Mouse (Mus musculus): ENCODE measurements at regions not wholly inside any gene's neighbourhood (a gene's known extent, or its start where the extent isn't known, plus 50 kb on each side); places are given as distances from the start of the nearest gene placed in this dataset.

GRCm38 (mm10) chr3:65891594-65891993, 66.5 kb downstream of the Ccnl1 start:
- DNase-seq, result no peak

- no peak for DNase-seq
These were observed 66.9 kb downstream of the Ccnl1 start for GRCm38 (mm10) chr3:65891139-65891538.

DNA sequence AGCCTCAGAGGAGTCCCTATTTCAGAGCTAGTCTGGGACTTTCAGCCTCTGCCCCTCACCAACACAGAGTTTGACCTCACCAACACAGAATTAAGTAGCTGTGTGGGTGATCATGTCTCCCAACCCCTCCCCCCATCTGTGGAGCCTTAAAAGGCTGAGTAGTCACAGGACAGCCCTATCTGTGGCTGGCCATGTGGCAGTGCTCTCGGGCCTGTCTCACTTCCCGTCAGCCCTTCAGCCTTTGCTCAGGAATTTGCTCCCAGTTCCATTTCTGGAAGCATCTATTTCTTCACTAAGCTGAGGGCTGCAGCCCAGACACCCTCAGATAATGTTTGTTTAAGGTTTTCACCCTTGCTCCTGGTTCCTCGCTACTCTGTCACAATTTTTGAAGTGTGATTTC, 69.1 kb downstream of the Ccnl1 start:
- DNase-seq, result peak; percentile 43

DNA sequence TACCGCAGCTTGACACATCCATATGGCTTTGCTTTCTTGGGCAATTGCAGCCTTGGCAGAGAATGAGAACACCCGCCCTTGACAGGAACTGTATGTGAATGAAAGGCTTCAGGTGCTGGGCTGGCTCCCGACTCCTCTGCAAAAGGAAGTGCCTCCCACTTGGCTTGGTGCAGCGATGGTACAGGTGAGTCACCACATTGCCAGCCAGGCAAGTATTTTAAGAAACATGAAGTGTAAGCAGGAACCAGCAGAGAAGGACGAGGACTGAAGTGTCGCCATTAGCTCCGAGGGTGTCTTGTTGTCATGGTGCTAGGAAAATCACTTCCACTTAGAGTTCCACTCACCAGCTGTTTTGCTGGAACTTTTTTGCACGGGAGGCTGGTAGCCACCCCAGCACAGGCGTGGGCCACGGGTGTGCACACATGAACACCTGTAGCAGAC, 73.5 kb downstream of the Ccnl1 start:
- no peak for DNase-seq

DNA sequence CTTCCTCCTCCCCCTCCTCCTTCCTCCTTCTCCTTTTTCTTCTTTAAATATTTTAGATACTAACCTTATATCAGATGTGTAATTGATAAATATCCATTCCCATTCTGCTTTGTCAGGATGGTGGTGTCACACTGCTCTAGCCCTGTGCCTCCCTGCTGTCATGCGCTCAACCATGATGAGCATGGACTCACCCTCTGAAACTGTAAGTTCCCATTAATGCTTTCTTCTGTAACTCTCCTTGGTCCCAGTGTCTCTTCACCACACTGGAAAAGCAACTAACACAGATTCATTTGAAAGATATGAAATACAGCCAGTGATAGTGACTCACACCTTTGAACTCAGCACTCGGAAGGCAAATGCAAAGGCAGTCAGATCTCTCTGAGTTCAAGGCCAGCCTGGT, 75.9 kb downstream of the Ccnl1 start:
- DNase-seq, result no peak
